Mouse (Mus musculus): ENCODE results near the gene Kank1. TPM values are rescaled to one million over a fixed set of nuclear protein-coding genes. Genes with fewer than 3 reads are reported as not detected.

The Kank1 gene
- polyA plus RNA-seq, 1 experiment from 2014 or later = 56.6 TPM

Other genes with a start within 250 kb of the Kank1 start
- 2.9 and 4.9 TPM in 2 replicates for gene Dock8, start 237.4 kb upstream of the Kank1 start, polyA plus RNA-seq (2014; fragmentation: Nextera tagmentation; extraction: Ambion mirVana)

Data from heart, embryonic 11.5 days (tissue).